Mouse (Mus musculus) lung, postnatal 25 days (tissue): Measurements from ENCODE around the gene Fam53b.

ENCODE experiments used
- DNase-seq: peaks from one replicate; pipeline ENCODE4 v3.0.0; 2022; ENCODE audit warnings: low spot score

Gene Fam53b

DNA sequence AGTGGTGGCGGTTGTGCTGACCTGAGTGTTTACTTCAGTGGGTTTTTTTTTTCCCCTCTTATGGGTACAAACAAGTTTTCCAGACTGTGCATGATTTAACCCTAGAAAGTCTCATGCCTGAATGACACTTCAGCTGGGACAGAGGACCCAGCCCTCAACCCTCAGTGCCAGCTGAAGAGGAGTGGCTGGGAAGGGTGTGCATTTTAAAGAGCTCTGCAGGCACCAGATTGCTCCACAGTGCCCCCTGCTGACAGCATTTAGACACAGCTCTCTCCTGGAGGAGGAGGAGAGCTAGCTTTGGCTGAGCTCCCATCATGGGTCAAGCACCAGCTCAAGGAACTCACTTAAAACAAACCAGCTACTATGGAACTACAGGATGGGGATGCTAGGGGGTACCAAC, 2.8 kb downstream of the Fam53b start:
- peak; percentile 95 for DNase-seq

DNA sequence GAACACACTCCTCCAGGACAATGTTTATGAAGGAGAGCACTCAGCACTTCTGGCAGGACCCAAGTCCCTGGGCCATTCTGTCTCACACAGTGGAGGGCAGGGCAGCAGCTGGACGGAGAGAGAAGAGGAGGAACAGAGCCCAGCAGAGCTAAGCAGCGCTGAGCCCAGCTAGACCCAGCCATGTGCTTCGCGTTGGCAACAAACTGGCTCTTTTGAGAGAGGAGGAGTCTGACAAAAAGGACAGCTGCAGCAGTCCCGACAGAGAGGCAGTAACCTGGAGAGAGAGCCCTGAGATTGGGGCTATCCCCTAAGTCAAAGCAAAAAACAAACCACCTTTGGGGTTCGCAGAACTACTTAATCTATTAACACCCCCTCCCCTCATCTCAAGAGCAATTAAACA, 3.3 kb downstream of the Fam53b start:
- DNase-seq, result peak; percentile 57

DNA sequence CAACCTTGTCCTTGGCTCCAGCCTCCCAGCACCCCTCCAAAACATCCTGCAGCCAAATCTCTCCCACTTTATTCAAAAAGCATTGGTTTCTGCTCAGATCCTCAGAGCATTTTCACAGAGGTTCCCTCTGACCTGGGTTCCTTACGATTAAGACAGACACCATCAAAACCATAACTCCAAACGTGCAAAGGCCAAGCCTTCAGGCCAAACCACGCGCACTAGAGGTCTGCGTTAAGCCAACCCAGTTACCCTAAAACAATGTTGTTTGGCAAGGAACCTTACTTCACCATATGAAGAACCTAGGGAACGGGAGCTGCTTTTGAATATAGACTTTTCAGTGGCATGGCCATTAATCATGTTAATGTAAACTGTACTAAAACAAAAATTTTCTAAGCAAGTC, 4.0 kb downstream of the Fam53b start:
- no peak for DNase-seq

DNA sequence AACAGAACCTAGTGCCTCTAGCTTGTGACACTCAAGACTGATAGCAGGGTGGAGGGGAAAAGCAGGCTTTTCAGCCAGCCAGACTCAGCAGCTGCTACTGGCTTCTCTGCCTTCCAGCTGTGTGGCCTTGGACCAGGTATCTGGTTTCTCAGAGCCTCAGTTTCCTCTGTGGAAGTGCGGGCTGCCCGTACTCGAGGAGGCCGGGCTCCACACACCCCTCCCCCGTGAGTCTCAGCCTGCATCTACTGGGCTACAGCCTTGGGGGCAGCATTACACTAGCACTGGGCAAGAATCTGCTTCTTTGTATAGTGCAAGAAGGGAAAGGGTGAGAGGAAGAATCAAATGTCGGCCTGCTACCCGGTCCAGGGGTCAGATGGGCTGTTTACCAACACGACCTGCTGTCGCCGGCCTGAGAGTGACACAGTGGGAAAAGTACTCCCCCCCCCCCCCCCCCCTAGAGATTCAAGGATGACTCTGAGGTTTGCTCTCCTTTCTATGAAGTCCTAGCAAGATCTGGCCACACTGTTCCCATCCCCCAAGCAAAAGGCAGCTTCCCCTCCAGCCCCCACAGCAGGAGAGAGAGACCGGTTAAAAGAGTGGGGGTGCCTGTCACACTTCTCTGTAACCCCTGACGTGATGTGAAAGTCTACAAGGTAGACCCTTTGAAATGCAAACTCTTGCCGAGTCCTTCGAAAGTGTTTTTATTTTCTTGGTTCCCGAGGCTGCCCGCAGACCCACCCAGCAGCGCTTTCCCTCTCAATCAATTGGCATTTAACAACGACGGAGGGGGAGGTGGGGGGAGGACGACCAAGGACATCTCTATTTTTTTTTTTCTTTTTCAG, 4.6 kb downstream of the Fam53b start:
- no peak for DNase-seq

DNA sequence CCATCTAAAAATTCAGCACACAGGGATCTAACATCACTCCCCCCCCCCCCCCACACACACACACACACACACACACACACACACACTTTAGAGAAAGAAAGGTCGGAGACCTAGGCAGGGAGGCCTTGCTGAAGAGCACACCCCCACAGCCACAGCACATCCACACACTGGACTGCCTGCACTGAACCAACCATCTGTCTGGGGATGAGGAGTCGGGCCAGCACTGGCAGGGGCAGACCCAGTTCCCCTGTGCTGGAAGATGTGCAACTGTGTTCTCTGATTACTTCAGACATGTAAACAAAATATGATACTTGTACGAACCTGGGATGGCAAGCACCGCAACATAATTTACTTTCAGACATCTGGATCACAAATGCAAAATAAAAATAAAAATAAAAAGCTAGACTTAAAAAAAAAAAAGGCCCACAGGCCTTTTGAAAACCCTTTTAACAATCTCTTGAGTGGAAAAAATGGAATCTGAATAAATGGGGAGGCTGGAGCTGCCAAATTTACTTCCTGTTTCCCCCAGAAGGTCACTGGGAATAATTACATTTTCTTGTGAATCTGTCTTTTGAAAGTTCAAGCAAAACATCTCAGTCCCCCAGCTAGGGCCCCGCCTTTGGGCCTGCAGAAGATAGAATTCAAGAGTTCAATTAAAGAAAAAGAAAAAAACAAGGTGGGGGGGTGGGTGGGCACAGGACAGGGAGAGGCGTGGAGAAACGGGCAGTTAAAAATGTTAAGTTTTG, 5.5 kb downstream of the Fam53b start:
- no peak for DNase-seq

DNA sequence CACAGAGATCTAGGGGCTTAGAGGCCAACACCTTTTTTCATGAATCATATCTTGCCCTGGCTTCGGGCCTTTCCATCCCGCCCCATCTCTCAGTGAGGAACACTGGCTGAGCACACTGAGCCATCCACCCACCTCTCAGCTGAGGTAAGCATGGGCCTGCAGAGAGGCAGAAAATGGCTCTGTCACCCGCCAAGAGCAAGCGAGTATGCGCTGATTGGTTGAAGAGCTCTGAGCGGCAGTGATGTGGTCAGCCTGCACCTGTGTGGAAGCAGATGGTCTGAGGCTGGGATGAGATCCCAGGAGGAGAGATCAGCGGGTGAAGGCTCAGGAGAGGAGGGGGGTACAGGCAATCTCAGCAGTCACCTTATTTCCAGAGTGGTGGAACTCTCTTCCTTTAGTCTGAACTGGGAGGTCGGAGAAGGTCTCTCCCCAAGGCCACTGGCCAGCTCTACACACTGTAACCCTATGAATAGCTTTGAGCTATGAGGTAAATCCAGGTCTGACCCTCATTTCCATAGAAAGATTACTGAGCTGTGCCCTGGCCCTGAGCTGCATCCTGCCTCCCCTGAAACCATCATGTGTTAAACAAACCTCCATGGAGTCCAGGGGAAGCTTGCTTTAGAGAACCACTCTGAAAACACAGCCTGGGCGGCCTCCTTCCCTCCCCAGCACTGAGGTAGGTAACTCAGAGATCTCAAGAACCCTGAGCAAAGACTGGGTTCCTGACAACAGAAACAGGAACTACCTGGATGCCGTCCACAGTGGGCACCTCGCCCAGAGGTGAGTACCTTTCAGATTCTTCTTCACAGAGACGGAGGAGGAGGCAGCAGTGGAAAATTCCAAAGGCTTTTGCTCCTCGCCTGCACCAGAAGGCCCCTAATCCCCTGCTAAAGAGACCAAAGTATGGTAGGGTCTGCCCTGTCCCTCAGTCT, 6.5 kb downstream of the Fam53b start:
- peak; percentile 91 for DNase-seq

DNA sequence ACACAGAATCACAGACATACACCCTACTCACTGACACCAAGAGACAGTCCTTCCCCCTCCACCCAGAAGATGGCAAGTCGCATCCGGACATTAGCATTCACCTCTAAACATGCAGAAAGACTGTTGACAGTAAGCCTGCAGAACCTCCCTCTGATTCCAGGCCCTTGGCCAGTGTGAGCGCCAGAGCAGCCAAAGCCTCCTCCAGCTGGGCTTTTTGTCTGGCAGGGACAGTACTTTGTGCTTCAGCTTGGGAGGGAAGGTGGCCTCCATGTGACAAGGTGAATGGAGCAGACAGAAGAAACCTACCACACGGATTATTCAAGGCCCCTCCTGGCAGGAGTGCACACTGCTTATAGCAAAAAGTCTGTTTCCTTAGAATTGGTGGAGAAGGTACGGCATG, 7.4 kb downstream of the Fam53b start:
- no peak for DNase-seq

DNA sequence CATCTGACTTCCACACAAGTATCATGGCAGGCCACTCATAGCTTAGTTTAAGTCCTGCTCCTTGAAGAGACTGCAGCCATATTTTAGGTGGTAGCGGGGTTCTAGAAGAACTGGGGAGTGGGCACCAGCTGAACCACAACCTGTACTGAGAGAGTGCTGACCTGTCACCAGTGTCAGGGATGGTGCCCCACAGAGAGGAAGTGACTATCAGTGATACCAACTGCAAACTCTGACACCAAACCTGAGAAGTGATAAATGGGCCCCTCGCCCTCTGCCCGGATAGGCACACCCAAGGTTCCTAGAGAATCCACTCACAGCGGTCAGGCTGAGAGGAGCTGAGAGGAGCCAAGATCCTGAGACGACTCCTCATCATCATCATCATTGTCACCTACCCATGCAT, 8.7 kb downstream of the Fam53b start:
- DNase-seq, result no peak

DNA sequence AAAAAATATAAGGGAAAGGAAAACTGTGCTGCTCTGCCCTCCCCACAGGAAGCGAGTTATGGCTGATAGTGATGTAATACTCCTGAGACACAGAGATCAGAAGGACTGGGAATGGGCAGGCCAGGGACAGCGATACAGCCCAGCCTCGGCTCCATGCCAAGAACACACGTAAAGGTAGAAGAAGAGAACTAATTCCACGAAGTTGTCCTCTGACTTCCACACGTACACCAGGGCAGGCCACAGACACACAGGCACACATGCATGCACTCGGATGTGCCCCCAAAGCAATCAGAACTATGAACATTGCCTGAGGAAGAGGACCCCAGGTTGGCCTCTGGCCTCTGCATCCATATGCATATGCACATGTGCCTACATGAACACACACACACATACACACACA, 9.2 kb downstream of the Fam53b start:
- DNase-seq, result no peak

DNA sequence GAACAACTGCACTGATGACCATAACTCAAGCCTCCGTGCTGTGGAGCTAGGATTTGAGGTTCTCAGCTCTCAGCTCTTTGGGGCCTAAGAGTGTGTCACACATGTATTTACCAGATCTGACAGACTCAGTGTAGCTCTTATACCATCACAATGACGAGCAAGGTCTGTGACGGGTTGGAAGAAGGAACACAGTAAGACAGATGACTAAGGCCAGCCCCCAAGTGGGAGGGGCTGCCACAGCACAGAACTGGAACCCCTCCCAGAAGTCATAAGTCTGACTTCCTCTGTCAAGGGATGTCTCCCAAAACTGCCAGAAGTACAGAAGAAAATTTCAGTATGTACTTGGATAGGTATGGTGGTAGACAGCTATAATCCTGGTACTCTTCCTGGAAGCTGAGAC, 9.7 kb downstream of the Fam53b start:
- DNase-seq, result peak; percentile 65

DNA sequence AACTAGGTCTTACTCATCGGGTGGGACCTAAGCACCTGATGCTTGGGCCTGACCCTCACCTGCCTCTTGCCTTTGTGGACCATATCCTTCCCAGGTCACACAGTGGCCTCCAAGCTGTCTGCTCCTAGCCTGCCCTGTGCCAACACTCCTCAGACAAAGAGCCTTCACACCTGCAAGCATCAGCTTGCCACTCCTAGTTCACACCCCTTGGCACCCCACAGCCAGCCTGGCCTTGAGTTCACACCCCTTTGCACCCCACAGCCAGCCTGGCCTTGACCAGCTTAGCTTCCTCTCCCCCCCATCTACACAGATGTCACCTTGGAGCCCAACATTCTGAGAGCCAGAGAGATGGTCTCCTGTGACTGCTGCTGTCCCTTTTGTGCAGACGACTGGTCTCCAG, 10.3 kb downstream of the Fam53b start:
- no peak for DNase-seq

DNA sequence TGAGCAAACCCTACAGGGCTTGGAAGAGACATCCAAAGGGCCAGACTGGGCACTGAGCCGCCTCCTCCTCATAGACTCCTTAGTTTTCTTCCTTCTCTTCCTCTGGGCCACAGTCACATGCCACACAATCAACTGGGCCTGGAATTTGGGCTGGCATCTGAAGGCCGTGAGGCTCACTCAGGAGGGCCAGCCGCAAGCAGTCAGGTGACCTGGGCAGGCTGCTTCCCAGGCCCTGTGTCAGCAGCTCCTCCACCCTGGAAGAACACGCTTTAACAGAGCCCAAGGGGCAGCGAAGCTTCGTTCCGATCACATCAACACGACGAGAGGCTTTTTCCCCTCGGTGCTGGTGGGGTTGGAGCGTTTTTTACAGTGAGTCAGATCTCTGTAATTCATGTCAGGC, 11.0 kb downstream of the Fam53b start:
- no peak for DNase-seq

DNA sequence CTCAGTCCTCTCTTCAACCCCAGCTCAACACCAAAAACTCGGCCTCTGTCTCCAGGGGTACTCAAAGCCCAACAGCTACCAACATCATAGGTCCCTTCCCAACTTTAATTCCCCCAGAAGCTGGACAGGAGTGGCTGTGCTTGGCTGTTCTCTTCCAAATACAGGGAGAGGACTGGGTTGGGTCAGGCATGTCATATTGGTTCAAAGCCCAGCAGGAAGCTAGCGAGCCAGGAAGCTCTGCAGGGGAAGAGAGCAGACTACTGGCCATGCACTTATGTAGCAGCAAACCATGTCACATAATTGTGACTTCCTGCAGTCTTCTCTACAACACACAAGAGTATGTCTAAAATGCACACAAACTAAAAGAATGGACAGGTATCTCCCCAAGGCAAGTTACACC, 11.6 kb downstream of the Fam53b start:
- DNase-seq, result no peak

DNA sequence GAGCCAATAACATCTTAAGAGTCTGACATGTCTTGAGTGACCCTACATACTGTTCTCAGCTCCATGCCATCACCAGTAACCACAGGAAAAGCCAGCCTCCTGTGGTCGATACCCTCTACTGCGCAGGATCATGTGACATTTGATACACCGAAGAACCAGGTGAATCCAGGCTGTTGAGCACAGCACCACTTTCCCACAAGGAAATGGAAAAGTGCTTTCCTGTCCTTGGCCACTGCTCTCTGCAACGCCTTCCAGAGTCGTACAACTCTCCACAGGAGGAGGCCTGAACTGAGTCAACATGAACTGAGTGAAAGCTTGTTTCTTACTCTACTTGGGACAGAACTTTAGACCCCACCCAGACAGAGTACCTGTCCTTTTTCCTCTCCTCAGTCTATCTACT, 12.2 kb downstream of the Fam53b start:
- no peak for DNase-seq

DNA sequence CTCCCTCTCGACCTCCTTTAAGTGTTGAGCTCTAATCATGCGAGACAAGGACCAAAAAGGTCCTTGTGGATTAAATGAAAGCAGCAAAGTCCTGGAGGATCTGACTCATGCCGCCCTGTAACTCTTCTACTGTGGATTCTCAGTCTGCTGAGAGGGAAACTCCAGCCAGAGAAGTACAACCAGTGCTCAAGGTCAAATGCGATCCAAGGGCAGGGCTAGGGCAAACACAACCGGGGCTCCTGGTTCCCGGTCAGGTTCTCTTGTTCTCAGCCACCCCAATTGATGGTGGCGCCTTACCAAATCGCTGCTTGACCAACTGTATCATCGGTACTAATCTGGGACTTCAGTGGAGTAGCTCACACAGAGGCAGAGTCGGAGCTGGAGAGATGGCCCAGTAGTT, 12.8 kb downstream of the Fam53b start:
- no peak for DNase-seq

DNA sequence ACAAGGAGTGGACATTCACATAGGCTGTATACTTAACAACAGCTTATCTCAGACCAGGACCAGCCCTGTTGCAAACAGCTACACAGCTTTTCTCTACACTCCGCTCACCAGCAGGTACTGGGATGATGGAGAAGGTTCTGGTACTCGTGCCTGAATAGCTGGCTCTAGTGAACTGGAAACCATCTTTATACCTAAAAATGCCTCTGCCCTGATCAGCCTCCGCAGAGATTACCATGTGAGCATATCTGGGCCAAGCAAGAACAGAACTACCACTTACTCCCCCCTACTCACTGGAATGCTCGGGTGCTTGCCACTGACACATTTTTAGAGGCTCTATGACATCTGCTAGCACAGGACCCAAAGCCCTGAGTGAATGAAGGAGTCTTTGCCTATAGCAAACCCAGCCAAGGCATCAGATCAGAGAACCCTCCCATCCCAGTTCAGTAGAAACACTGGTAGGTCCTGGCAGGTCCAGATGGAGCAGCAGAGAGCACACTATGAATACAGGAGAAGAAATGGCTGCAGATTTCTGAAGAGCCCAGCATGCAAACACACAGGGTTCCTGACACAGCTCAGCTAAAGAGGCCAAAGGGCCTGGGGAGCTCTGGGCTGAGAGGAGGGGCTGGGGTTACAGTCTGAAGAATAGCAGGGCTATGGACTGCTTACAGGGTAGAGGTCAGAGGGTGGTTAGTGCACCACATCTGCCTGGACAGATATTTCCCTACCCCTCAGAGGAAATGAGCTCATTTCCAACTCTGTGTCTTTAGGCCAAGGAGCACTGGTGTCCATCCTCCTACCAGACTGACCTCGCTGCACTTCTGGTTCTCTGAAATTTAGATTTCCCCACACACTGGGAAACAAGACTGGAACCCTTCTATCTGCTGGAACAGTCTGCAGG, 14.3 kb downstream of the Fam53b start:
- no peak for DNase-seq

DNA sequence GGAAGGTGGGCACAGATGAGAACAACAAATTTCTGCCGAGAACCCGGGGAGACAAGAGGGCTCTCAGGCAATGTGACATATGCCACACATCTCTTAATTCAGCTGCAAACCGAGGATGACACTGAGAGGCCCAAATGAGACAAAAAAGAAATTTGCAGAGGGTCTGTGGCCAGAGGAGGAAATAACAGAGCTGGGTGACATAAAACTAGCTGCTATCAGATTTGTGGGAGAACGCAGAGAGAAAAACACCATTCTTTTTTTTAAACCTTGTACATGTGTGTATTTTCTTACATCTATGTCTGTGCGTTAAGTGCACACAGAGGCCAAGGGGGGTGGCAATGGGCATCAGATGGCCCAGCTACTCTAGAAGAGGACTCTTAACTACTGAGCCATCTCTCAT, 18.5 kb downstream of the Fam53b start:
- no peak for DNase-seq

DNA sequence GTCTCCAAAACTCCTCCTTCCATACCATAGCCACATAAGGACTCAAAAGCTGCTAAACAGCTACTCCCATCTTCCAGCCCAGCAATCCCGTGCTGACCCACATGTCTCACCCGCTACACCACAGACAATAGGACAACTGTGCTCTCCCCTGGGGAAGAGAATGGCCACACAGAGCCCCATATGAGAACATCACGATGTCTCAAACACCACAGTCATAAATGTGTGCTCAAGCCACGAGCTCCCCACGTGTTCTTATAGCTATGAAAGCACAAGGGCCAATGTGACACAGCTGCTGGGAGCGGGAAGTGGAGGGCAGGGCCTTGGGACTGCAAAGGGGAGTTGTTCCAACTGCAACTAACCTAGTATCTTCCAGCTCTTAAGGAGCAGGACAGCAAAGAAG, 20.2 kb downstream of the Fam53b start:
- DNase-seq, result no peak

DNA sequence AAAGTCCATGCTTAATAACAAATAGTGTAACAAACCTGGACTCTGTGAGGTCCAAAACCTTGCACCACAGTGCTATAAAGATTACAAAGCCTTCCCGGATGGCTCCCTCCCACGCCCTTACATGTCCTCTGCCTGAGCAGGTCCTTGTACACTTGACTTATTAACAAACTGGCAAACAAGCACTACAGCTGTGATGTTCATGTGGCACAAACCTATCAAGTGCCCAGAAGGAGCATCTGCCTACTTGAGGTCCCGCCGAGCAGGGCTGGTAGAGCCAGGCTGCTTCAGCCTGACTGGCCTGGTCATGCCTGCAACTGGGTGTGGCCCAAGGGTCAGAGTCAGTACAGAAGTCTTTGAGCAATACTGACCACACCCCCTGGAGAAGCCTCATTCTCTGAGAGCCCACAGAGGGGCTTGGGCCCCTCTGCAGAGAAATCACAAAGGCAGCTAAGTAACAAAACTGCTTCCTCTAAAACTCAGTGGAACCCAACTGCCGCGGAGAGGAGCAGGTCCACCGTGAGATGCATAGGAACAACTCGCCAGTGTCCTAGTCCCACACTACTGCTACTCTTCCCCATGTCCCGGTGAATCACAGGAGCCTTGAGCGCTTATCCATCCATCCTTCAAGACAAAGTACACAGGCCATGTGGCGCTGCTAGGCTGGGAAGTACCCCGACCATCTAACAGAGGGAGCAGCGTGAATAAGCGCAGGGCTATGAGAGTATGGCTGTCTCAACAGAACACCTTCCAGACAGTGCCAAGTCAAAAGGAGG, 23.1 kb downstream of the Fam53b start:
- no peak for DNase-seq

DNA sequence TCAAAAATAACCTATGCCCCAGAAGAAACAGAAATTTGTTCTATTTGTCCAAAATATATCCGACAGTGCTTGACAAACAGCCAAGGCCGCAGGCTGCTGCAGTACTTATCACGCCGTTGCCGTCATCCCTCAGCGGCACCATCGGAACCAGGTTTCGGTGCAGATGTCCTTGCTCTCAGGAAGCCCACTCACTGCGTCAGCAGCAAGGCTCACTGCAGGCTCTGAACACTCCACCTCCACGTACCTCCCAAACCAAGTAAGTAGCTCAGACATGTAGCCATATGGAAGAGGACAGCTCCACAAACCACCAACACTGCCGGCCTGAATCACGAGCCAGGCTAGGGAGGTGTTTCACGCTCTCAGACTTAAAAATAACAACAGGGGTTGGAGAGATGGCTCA, 24.9 kb downstream of the Fam53b start:
- no peak for DNase-seq
